Mouse (Mus musculus) intestine, embryonic 15.5 days (tissue): ENCODE results near the gene Hs3st1. TPM values are rescaled to one million over a fixed set of nuclear protein-coding genes. Genes with fewer than 3 reads are reported as not detected.
A peak's percentile ranks its signal among the peaks of the same experiment; 100 is the strongest.

Experiments
- ATAC-seq: fragments of 200-750 bp; cut with Nextera tagmentation; 2 replicates; pipeline ENCODE4 v1.8.0; 2017; ENCODE audit warnings: moderate TSS enrichment, moderate library complexity
- H3K27ac ChIP-seq: fragments of 300-500 bp; sonication (generic); 2 replicates; pipeline ENCODE4 v1.5.1; 2015; ENCODE audit warnings: mild to moderate bottlenecking, inconsistent platforms
- H3K27me3 ChIP-seq: fragments of 300-500 bp; sonication (generic); replicated peaks from 2 replicates; pipeline ENCODE4 v1.6.1; 2015; ENCODE audit warnings: inconsistent platforms
- H3K36me3 ChIP-seq: fragments of 300-500 bp; sonication (generic); 2 replicates; pipeline ENCODE4 v1.6.1; 2015; ENCODE audit warnings: inconsistent platforms
- H3K4me1 ChIP-seq: fragments of 300-500 bp; sonication (generic); replicated peaks from 2 replicates; pipeline ENCODE4 v1.6.1; 2015; ENCODE audit warnings: inconsistent platforms
- H3K4me2 ChIP-seq: fragments of 300-500 bp; sonication (generic); replicated peaks from 2 replicates; pipeline ENCODE4 v1.6.1; 2015; ENCODE audit warnings: mild to moderate bottlenecking, inconsistent platforms
- H3K4me3 ChIP-seq: fragments of 300-500 bp; sonication (generic); replicated peaks from 2 replicates; pipeline ENCODE4 v1.5.1; 2015; ENCODE audit warnings: inconsistent platforms
- H3K9ac ChIP-seq: fragments of 300-500 bp; sonication (generic); 2 replicates; pipeline ENCODE4 v1.6.1; 2015; ENCODE audit warnings: inconsistent platforms
- H3K9me3 ChIP-seq: fragments of 300-500 bp; sonication (generic); 2 replicates; pipeline ENCODE4 v1.6.1; 2016; ENCODE audit warnings: inconsistent platforms
- WGBS: fragments of 180-500 bp; shearing (Covaris S2); methylation state at CpG from one replicate; pipeline ENCODE4 v1.1.7; 2015; 5-methylcytosine and 5-hydroxymethylcytosine counted together
- polyA plus RNA-seq: library from polyadenylated mRNA; unstranded; fragments of >200 nt; fragmentation: Nextera tagmentation; extraction: Ambion mirVana; gene quantifications from 2 replicates; pipeline ENCODE4 v1.2.1, GENCODE M21; 2015

The Hs3st1 gene
- polyA plus RNA-seq, 1 experiment from 2014 or later = 10.5 TPM

DNA sequence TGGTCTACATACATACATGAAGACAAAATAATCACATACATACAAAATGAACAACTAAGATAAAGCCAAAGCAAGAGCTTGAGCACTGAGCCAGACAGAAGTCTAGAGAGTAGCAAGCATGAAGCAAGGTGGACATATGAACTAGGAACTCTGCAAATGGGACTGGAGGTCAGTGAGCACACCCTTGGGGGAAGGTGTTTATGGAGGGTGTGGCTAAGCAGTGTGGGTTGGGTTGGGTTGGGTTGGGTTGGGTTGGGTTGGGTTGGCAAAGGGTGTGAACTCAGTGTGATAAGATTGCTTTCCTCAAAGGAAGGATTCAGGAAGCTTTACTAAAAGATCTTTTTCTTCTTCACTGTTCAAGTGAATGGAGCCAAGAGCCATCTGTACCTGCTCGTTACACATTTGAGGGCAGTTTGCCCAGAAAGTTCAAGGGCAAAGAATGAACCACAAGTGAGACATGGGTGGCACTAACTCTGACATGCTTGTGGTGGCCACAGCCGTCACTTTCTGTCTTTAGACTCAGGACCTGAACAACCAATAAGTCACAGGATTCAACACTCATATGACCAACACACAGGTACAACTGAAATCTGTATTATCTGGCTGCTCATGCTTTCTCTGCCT is 137.8 kb downstream of the Hs3st1 start:
- Histone ChIP-seq H3K9me3 (no peaks in the 10 kb centered on the region), H3K9ac (no peak overlapping the region), H3K27me3 (no peaks in the 10 kb centered on the region), H3K27ac (no peak overlapping the region), H3K4me2 (no peak overlapping the region), H3K4me1 (no peaks in the 10 kb centered on the region), H3K4me3 (no peak overlapping the region), H3K36me3 (0 out of 2 replicates have a peak, but pooled peaks cover 7% of the 10 kb centered on the region)
- ATAC-seq = peak; percentile 90
- WGBS = 64% methylated on average over 2 of the region's 2 CpGs

GRCm38 (mm10) chr5:39615202-39615601 is 140.1 kb downstream of the Hs3st1 start:
- Histone ChIP-seq H3K4me2 (no peak overlapping the region), H3K4me1 (no peaks in the 10 kb centered on the region), H3K9me3 (no peaks in the 10 kb centered on the region), H3K36me3 (0 out of 2 replicates have a peak, but pooled peaks cover 7% of the 10 kb centered on the region), H3K4me3 (no peak overlapping the region), H3K27ac (no peak overlapping the region), H3K27me3 (no peaks in the 10 kb centered on the region), H3K9ac (no peak overlapping the region)
- 89% methylated on average over 7 of the region's 7 CpGs for WGBS
- no peak for ATAC-seq

DNA sequence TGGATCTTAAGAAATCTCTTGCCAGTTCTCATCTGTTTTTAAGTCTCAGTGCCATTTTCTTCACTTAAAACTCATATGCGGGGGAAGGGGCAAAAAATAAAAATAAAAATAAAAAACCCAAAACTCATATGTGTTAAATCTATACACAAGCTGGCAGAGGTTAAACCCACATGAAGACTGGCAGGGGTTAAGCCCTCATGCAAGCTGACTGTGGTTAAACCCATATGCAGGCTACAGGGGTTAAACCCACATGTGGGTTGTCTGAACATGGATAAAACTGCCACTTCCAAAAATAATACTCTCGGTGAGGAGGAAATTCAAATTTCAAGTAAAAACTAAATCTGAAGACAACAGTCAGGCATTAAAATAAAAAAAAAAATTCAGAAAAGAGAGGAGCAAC is 141.7 kb downstream of the Hs3st1 start:
- H3K27ac ChIP-seq = no peak overlapping the region

DNA sequence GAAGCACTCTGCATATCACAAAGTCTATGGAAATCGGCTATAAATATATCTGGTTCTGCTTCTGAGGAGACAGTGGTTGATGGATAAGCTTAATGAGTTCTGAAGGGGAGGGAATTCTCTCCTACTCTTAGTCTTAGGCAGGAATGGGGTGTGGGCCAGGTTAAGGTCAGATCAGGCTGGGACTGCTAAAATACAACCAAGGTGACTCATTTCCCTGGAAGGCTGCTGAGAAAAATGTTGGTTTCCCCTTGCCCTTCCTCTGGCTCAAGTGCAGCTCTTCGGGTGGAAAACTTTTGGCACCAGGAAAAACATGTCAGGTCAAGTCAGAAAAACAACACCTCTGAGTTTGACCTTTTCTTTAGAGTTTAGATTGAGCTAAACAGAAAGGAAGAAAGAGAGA is 143.0 kb downstream of the Hs3st1 start:
- ATAC-seq = 0 out of 2 replicates have a peak, but pooled peaks have one; percentile 49
- no peaks in the 10 kb centered on the region for H3K9me3 ChIP-seq
- no peak overlapping the region for H3K4me2 ChIP-seq
- no peak overlapping the region for H3K9ac ChIP-seq
- H3K4me1 ChIP-seq = no peaks in the 10 kb centered on the region
- 0 out of 2 replicates have a peak, but pooled peaks cover 7% of the 10 kb centered on the region for H3K36me3 ChIP-seq
- no peak overlapping the region for H3K4me3 ChIP-seq
- no peak overlapping the region for H3K27ac ChIP-seq
- 51% methylated on average over 2 of the region's 2 CpGs for WGBS
- H3K27me3 ChIP-seq = no peaks in the 10 kb centered on the region

More for the DNA sequence above, 141.7 kb downstream of the Hs3st1 start:
- H3K9ac ChIP-seq = no peak overlapping the region
- no peak overlapping the region for H3K4me3 ChIP-seq
- ATAC-seq = no peak
- no peaks in the 10 kb centered on the region for H3K9me3 ChIP-seq
- H3K27me3 ChIP-seq = no peaks in the 10 kb centered on the region
- H3K36me3 ChIP-seq = 0 out of 2 replicates have a peak, but pooled peaks cover 7% of the 10 kb centered on the region
- no peaks in the 10 kb centered on the region for H3K4me1 ChIP-seq
- no peak overlapping the region for H3K4me2 ChIP-seq
- 84% methylated on average over 2 of the region's 2 CpGs for WGBS

DNA sequence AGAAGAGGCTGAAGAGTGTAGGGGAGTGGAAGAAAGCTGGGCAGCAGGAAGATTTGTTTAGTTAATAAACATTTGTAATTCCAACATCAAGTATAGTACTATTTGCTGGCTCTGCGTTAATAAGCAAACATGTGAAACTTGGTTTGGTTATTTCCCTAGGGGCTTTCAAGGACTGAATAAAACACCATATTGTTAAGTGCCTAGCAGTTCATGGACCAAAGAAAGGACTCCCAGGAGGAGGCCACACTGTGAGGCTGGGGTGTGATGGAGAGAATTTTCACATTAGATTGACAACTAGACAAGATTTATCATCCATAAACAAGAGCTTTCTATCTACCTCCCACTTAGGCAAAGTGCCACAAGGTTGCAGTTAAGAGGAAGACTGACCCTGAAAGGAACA is 147.0 kb downstream of the Hs3st1 start:
- Histone ChIP-seq H3K4me2 (no peak overlapping the region), H3K27ac (no peak overlapping the region), H3K4me1 (no peaks in the 10 kb centered on the region), H3K9me3 (no peaks in the 10 kb centered on the region), H3K36me3 (no peaks in the 10 kb centered on the region), H3K4me3 (no peak overlapping the region), H3K27me3 (no peaks in the 10 kb centered on the region), H3K9ac (no peak overlapping the region)
- WGBS = 65% methylated on average over 1 of the region's 1 CpGs
- ATAC-seq = no peak

DNA sequence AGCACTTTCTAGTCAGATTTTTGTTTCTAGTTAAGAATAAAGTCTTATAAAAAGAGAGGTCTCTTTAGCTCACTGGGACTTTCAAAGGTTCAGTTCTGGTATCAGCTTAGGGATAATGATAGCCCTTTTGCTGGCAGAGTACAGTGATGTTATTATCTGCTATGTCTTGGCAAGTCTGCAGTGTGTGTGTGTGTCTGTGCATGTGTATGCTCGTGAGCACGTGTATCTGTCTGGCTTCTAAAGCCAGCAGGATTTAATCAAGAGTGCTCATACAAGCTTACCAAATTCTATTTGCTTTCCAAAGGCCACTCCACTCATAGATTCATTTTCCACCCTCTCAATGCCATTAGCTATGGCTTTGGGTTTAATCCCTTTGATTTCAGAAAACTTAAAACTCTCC is 160.5 kb downstream of the Hs3st1 start:
- no peak overlapping the region for H3K27ac ChIP-seq
- no peaks in the 10 kb centered on the region for H3K36me3 ChIP-seq
- H3K4me1 ChIP-seq = no peaks in the 10 kb centered on the region
- H3K9me3 ChIP-seq = no peaks in the 10 kb centered on the region
- no peak overlapping the region for H3K4me2 ChIP-seq
- ATAC-seq = no peak
- no peak overlapping the region for H3K4me3 ChIP-seq
- H3K27me3 ChIP-seq = no peaks in the 10 kb centered on the region
- 74% methylated on average over 2 of the region's 2 CpGs for WGBS
- H3K9ac ChIP-seq = no peak overlapping the region
